Mouse (Mus musculus) forebrain, embryonic 14.5 days (tissue): ENCODE results near the gene Hebp1. TPM values are rescaled to one million over a fixed set of nuclear protein-coding genes. Genes with fewer than 3 reads are reported as not detected.

Source experiments
- ATAC-seq: fragments of 200-750 bp; cut with Nextera tagmentation; 2 replicates; pipeline ENCODE4 v1.8.0; 2017; ENCODE audit warnings: mild to moderate bottlenecking, moderate library complexity
- DNase-seq: peaks from one replicate; pipeline ENCODE4 v3.0.0-alpha.2; 2015; ENCODE audit warnings: low spot score
- H3K27ac ChIP-seq: fragments of 300-500 bp; sonication (generic); 2 replicates; pipeline ENCODE4 v1.5.1; 2014; ENCODE audit warnings: low read depth, mild to moderate bottlenecking, control low read depth, low read length, moderate library complexity
- H3K27me3 ChIP-seq: fragments of 300-500 bp; sonication (generic); replicated peaks from 2 replicates; pipeline ENCODE4 v1.6.1; 2014; ENCODE audit warnings: low read length, control low read depth, mixed read lengths; ENCODE audit not compliant: control insufficient read depth, insufficient read depth
- H3K36me3 ChIP-seq: fragments of 300-500 bp; sonication (generic); 2 replicates; pipeline ENCODE4 v1.6.1; 2014; ENCODE audit warnings: low read length, control low read depth; ENCODE audit not compliant: control insufficient read depth, insufficient read depth
- H3K4me1 ChIP-seq: fragments of 300-500 bp; sonication (generic); 2 replicates; pipeline ENCODE4 v1.6.1; 2014; ENCODE audit warnings: antibody characterized with exemption, low read length, control low read depth; ENCODE audit not compliant: control insufficient read depth, insufficient read depth
- H3K4me2 ChIP-seq: fragments of 300-500 bp; sonication (generic); 2 replicates; pipeline ENCODE4 v1.6.1; 2014; ENCODE audit warnings: mild to moderate bottlenecking, control low read depth, low read length
- H3K4me3 ChIP-seq: fragments of 300-500 bp; sonication (generic); 2 replicates; pipeline ENCODE4 v1.5.1; 2014; ENCODE audit warnings: low read depth, low read length, control low read depth
- H3K9ac ChIP-seq: fragments of 300-500 bp; sonication (generic); 2 replicates; pipeline ENCODE4 v1.6.1; 2014; ENCODE audit warnings: mild to moderate bottlenecking, low read length, control low read depth, moderate library complexity
- H3K9me3 ChIP-seq: fragments of 300-500 bp; sonication (generic); replicated peaks from 2 replicates; pipeline ENCODE4 v1.6.1; 2016; ENCODE audit warnings: low read length, control low read depth, mixed read lengths; ENCODE audit not compliant: control insufficient read depth
- WGBS: fragments of 180-500 bp; shearing (Covaris S2); extraction: QIAGEN DNeasy Blood & Tissue Kit; methylation state at CpG from one replicate; pipeline ENCODE4 v1.1.7; 2014; 5-methylcytosine and 5-hydroxymethylcytosine counted together
- polyA plus RNA-seq: library from polyadenylated mRNA; unstranded; fragments of >200 nt; fragmentation: Nextera tagmentation; extraction: Ambion mirVana; gene quantifications from 2 replicates; pipeline ENCODE4 v1.2.1, GENCODE M21; 2014

Hebp1 gene
- polyA plus RNA-seq, 1 experiment from 2014 or later = 4.6 TPM

DNA sequence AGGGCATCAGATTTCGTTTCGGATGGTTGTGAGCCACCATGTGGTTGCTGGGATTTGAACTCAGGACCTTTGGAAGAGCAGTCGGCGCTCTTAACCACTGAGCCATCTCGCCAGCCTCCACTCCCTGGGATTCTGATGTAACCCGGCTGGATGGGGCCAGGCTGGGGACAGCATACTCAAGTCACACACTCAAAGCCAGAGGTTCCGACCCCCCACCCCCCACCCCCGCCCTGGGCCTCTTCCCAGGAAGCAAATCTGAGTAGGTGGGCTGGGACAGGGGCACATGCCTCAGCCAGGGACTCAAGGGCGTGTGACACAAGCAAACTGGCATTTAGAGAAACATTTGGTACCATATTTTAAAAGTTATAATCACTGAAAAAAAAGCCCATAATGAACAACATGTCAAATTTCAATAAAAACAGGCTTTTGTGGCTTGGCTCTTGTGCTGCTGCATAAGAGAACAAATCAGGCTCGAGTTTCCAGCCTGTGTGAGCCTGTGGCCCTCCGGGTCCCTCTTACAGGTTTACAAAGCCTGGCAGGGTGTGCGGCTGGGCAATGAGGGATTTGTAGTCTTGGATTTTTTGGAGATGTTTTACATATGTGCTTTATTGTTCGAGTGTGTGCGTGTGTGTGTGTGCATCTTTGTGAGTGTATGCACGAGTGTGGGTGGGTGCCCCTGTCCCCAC lies 96.9 kb downstream of the Hebp1 start:
- DNase-seq (no peak), ATAC-seq (no peak)
- no peak overlapping the region for H3K9ac ChIP-seq
- WGBS = 78% methylated on average over 15 of the region's 15 CpGs
- no peak overlapping the region for H3K4me3 ChIP-seq
- H3K4me2 ChIP-seq = no peak overlapping the region
- H3K9me3 ChIP-seq = no peaks in the 10 kb centered on the region
- no peaks in the 10 kb centered on the region for H3K36me3 ChIP-seq
- no peak overlapping the region for H3K27ac ChIP-seq
- H3K27me3 ChIP-seq = no peaks in the 10 kb centered on the region
- no peaks in the 10 kb centered on the region for H3K4me1 ChIP-seq

DNA sequence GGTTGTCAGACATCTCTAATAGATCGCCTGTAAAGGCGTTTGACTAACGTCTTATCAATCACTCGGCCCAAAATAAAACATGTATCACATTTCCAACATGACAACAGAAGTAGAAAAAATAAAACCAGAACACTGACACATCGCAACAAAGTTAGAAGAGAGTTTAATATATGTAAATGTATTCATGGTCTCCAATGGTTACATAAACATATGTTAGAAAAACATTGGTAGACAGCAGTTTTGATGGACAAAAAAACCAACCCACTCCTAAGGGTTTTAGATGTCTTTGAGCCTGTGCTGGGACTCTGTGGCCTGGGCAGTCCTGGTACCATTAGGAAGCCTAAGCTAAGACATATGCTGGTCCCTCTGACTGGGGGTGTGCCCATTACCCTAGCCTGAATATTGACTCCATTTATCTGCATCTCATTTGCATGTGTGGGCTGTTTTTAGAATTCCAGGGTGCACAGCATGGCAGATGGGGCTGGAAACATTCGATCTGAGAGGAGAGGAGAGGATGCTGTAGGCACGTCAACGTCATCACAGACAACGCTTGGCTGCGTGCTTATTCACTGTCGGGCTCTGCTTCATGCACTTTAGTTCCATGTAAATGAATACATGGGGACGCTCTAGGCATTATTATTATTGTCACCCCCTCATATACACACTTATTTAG lies 104.9 kb downstream of the Hebp1 start:
- DNase-seq (peak; percentile 66), ATAC-seq (peak; percentile 85)

DNA sequence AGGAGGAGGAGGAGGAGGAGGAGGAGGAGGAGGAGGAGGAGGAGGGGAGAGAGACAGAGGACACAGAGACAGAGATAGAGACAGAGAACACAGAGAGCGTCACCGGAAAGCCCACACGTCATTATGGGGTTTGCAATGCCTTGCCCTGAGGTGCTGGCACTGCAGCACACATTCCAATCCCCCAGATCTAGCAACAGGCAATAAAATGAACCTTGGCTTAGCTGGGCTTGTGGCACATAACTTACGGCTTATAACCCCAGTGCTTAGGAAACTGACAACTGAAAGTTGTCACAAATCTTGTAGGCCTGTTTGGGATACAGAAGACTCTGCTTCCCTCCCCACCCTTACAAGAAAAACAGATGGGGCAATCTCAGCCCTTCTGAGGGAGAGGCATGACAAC lies 107.2 kb downstream of the Hebp1 start:
- no peak for ATAC-seq

More for the DNA sequence above, 104.9 kb downstream of the Hebp1 start:
- Histone ChIP-seq H3K36me3 (no peaks in the 10 kb centered on the region), H3K9ac (no peak overlapping the region), H3K27me3 (no peaks in the 10 kb centered on the region), H3K4me2 (no peak overlapping the region), H3K4me3 (no peak overlapping the region), H3K27ac (peak overlapping the region; percentile 72), H3K9me3 (no peaks in the 10 kb centered on the region), H3K4me1 (peaks cover 8% of the 10 kb centered on the region; the same call in 1 of the 2 replicates)
- 73% methylated on average over 12 of the region's 12 CpGs for WGBS

DNA sequence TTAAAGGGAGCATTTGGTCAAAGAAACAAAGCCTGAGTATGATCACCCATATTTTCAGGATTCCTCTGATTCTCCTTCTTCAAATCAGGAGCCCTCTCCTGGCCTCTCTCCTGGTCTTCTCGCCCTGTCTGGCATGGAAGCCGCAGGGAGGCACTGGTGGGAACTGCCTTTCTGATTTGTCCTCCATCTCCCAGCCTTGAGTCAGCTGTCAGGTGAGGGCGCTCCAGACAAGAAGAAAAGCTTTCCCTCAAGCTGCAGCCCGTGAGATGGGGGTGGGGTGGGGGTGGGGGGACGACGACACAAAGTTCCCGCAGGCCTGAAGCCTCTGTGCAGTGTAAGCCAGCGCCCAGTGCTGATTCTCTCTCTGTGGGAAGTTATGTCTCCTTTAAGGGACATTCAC lies 108.0 kb downstream of the Hebp1 start:
- DNase-seq (no peak), ATAC-seq (no peak)
- no peaks in the 10 kb centered on the region for H3K27me3 ChIP-seq
- no peak overlapping the region for H3K4me2 ChIP-seq
- no peaks in the 10 kb centered on the region for H3K36me3 ChIP-seq
- 17% methylated on average over 8 of the region's 8 CpGs for WGBS
- peaks cover 8% of the 10 kb centered on the region; the same call in 1 of the 2 replicates for H3K4me1 ChIP-seq
- H3K9ac ChIP-seq = no peak overlapping the region
- no peak overlapping the region for H3K27ac ChIP-seq
- H3K9me3 ChIP-seq = no peaks in the 10 kb centered on the region
- H3K4me3 ChIP-seq = no peak overlapping the region

More for the DNA sequence above, 107.2 kb downstream of the Hebp1 start:
- 69% methylated on average over 4 of the region's 4 CpGs for WGBS
- peaks cover 8% of the 10 kb centered on the region; the same call in 1 of the 2 replicates for H3K4me1 ChIP-seq
- H3K27ac ChIP-seq = no peak overlapping the region
- no peak overlapping the region for H3K4me2 ChIP-seq
- no peaks in the 10 kb centered on the region for H3K27me3 ChIP-seq
- H3K36me3 ChIP-seq = no peaks in the 10 kb centered on the region
- no peak overlapping the region for H3K4me3 ChIP-seq
- H3K9me3 ChIP-seq = no peaks in the 10 kb centered on the region
- no peak overlapping the region for H3K9ac ChIP-seq
- DNase-seq = no peak

DNA sequence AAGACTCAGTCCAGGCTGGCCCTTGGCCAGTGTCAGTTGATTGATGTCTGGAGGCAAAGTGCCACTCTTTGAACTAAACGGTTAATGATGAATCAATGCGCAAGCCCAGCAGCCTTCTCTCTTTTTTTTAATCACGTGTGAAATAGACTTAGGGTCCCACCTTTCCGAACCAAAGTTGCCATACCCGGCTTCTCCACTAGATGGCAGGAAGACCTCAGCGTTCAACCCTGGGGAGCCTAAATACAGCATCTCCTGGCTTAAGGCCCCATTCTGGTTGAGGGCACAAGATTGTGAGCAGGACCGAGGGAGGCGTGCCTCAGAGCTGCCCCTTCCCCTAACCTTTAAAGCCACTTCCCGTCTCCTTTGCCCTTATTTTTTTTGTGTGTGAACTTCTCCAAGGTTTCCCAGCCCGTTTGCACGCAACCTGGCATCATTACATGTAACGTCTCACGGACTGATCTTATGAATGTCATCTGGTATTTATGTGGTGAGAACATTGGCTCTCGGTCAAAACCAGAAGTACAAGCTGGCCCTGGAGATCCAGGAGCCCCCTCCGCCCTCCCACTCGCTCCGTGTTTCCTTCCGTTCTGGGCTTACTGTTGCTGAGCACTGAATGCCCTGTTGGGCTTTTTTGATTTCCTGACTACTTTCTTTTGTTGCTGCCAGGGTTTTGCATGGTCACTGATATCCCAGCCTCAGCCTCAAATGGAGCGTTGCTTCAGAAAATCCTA lies 109.9 kb downstream of the Hebp1 start:
- no peaks in the 10 kb centered on the region for H3K27me3 ChIP-seq
- peak; percentile 93 for DNase-seq
- peak overlapping the region; percentile 25; the same call in 1 of the 2 replicates for H3K9ac ChIP-seq
- no peak overlapping the region for H3K4me3 ChIP-seq
- ATAC-seq = peak; percentile 86
- peak overlapping the region; percentile 40 for H3K4me2 ChIP-seq
- no peaks in the 10 kb centered on the region for H3K9me3 ChIP-seq
- 0 out of 2 replicates have a peak, but pooled peaks cover 3% of the 10 kb centered on the region for H3K4me1 ChIP-seq
- H3K27ac ChIP-seq = no peak overlapping the region
- no peaks in the 10 kb centered on the region for H3K36me3 ChIP-seq
- 23% methylated on average over 19 of the region's 19 CpGs for WGBS

Other genes with a start within 250 kb of the Hebp1 start
- 3.5 and 4.8 TPM in 2 replicates for gene Apold1, start 216.3 kb downstream of the Hebp1 start, polyA plus RNA-seq
- 79.8 and 87.1 TPM in 2 replicates for gene Ddx47, start 186.4 kb downstream of the Hebp1 start, polyA plus RNA-seq
- 0.61 and 0.95 TPM in 2 replicates for gene Gprc5a, start 132.4 kb downstream of the Hebp1 start, polyA plus RNA-seq
- not detected in 2 replicates for gene Gprc5d, start 79.7 kb downstream of the Hebp1 start, polyA plus RNA-seq
- gene Fam234b, start within 50 bp of the Hebp1 start, polyA plus RNA-seq = 75.5 and 95.1 TPM in 2 replicates
- gene Gsg1, start 56.3 kb upstream of the Hebp1 start, polyA plus RNA-seq = 0.31 and 0.55 TPM in 2 replicates
- not detected in 2 replicates for gene Pbp2, start 112.4 kb upstream of the Hebp1 start, polyA plus RNA-seq
- 3.4 and 3.5 TPM in 2 replicates for gene Emp1, start 164.5 kb upstream of the Hebp1 start, polyA plus RNA-seq